Mouse (Mus musculus) left cerebral cortex, postnatal 10 days (tissue): ENCODE measurements around the gene Icosl. TPM values are rescaled to one million over a fixed set of nuclear protein-coding genes. Genes with fewer than 3 reads are reported as not detected.
"Not testable (repeated sequence)": the region's sequence is repeated elsewhere in the genome, so short reads cannot be mapped to it uniquely, and the experiment has no call there.

Source experiments
- DNase-seq, 2 experiments: peaks; one replicate each; pipeline ENCODE4 v3.0.0; 2021 to 2022; ENCODE audit warnings: low spot score in 2 of 2, mixed read lengths in 1 of 2; ENCODE audit errors: extremely low spot score in 1 of 2
- intact Hi-C: fragments of 180-260 bp; cut with DNase I; formaldehyde crosslinking; loops from one replicate; pipeline ENCODE4 v1.15.1; 2025
- total RNA-seq, 2 experiments: library from RNA; stranded (reverse); gene quantifications; 2 replicates each; pipeline ENCODE4 v1.2.3; 2021

Gene Icosl
- total RNA-seq, 2 experiments from 2014 or later, result 1.4 to 1.9 TPM

GRCm38 (mm10) chr10:78099860-78100259 is 30.8 kb downstream of the Icosl start:
- DNase-seq, intact Hi-C loops: not testable (repeated sequence)

- intact Hi-C loops, result no loop called here
- DNase-seq, result no peak
Measured at GRCm38 (mm10) chr10:78100989-78101780, 32.1 kb downstream of the Icosl start.

- intact Hi-C loops, result no loop called here
- DNase-seq, result peak; percentile 7 to 55
Measured at GRCm38 (mm10) chr10:78104555-78105490, 35.7 kb downstream of the Icosl start.

DNA sequence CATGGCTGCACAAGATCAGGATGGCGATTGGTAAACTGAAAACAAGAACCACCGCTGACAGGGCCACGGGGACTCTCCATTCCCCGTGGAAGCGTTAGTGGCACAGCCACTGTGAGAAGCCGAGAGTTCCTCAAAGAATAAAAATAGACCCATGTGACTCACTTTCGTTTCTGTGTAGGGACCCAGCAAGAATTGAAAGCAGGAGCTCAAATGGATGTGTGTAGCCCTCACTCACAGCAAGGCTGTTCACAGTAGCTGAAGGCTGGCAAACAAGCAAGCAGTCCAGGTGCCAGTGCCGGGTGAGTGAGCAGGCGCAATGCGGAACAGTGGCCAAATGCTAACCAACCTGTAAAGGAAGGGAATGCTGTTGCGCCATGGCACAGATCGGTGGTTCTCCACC is 36.4 kb downstream of the Icosl start:
- intact Hi-C loops, result no loop called here
- peak in 1 of 2 experiments; percentile 25 for DNase-seq

GRCm38 (mm10) chr10:78114521-78115092 is 45.5 kb downstream of the Icosl start:
- DNase-seq, result no peak
- intact Hi-C loops, result no loop called here

GRCm38 (mm10) chr10:78115153-78115552 is 46.1 kb downstream of the Icosl start:
- intact Hi-C loops, result no loop called here
- DNase-seq, result no peak

DNA sequence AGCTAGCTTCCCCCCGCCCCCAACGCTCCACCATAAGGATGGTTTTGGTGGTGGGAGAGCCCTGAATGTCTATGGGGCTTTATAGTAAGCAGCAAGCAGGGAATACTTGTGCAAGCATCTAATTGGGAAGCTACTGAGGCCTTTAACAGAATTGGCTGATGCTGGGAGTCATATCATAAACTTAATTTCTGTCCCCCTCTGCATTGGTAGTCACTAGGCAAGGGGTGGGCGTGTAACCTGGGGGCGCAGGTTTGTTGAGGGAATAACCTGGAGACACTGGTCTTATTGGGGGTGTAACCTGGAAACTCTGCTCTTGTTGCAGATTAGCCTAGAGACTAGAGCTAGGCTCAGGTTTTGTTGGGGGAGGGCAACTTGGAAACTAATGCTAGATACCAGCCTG is 50.3 kb downstream of the Icosl start:
- intact Hi-C loops, result no loop called here
- no peak for DNase-seq

GRCm38 (mm10) chr10:78124137-78124536 is 55.0 kb downstream of the Icosl start:
- intact Hi-C loops, result not testable (repeated sequence)
- DNase-seq, result peak in 1 of 2 experiments; percentile 32

- DNase-seq, result not testable (repeated sequence)
Measured at GRCm38 (mm10) chr10:78125061-78125460, 56.0 kb downstream of the Icosl start.

DNA sequence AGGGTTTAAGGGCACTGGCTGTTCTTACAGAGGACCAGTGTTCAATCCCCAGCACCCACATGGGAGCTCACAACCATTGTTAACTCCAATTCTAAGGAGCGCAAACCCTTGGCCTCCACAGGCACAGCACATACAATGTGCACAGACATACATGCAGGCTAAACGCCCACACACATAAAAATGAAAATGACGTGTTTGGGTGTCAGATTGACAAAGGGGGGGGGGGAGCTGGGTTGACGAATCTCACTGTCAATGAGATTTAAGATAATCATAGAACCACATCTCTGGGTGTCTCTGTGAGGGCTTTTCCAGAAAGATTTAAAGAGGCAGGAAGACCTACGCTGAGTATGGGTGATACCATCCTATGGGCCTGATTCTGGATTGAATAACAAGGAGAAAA is 57.2 kb downstream of the Icosl start:
- DNase-seq, result no peak
- intact Hi-C loops, result no loop called here

More at GRCm38 (mm10) chr10:78125061-78125460, 56.0 kb downstream of the Icosl start:
- intact Hi-C loops, result not testable (repeated sequence)

- DNase-seq, result no peak
- intact Hi-C loops, result no loop called here
Measured at GRCm38 (mm10) chr10:78127046-78127870, 58.2 kb downstream of the Icosl start.

DNA sequence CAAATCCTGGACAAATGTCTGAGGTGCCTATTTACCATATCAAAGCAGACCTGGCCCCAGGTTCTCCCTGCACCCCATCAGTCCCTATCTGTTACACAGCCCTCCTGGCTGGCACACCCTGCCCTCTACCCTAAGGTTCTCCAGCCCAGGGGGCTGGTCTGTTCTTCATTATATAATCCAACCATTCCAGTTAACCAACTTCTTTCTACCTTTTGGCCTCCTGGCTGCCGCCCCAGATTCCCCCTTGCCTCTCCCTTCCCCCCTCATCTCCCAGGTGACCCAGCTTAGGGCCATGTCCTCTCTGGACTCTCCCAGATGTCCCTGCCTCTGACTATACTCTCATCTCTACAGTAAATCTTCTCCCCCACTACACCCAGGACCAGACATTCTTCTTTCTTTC is 58.8 kb downstream of the Icosl start:
- intact Hi-C loops, result no loop called here
- no peak for DNase-seq

- intact Hi-C loops, result no loop called here
- no peak for DNase-seq
Measured at GRCm38 (mm10) chr10:78128647-78129046, 59.5 kb downstream of the Icosl start.

GRCm38 (mm10) chr10:78129423-78129822 is 60.3 kb downstream of the Icosl start:
- intact Hi-C loops, result no loop called here
- DNase-seq, result peak in 1 of 2 experiments; percentile 72

GRCm38 (mm10) chr10:78129998-78130397 is 60.9 kb downstream of the Icosl start:
- no peak for DNase-seq
- intact Hi-C loops, result no loop called here
